Mouse (Mus musculus): ENCODE data around the gene Slc6a2. TPM values are rescaled to one million over a fixed set of nuclear protein-coding genes. Genes with fewer than 3 reads are reported as not detected.

Gene Slc6a2
- 0.10 TPM in 1 of 4 replicates, not detected in the others for total RNA-seq (2023; ENCODE audit: inconsistent age)

DNA sequence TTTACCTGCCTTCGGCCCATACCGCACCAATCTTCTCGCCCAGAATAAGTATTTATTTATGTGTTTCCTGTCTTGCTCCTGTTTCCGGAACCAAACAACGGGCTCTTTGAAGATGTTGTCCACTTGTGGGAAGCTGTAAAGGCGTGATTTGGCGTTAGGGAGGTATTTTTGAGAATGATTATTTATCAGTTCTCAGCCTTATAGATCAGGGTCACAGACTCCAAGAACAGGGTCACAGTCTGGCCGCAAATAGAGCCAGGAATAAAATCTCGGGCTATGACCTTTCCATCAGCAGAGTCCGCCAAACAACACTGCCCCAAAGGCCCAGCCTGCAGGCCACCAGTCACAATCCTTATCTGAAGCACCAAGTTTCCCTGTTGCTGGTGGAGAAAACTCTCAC, at the start of gene Slc6a2:
TSS of gene Slc6a2 (plus strand) at position 301 of the 400 bp plus-strand sequence.

DNA sequence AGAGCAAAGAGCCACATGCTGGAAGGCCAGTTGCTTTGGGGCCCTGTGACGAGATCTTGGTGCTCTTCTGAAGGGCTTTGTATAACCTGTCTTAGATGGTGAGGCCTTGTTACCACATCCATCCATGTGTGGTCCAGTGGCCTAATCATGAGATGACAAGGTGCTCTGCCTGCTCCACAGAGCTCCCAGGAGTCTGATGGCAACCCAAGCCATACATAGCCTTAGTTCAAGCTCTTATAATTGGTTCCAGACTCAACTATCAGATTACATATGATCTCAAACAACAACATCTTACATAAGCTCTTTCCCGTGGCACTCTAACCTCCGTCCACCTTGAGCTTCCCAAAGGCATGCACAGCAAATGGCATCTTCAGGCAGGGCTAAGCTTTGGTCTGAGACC, 88.2 kb downstream of the Slc6a2 start, which contains the start of gene Ces1a:
TSS of gene Ces1a (minus strand) at position 101 of the 400 bp plus-strand sequence.

Other genes with a start within 250 kb of the Slc6a2 start
- not detected in 4 replicates for gene Mmp2, start 132.8 kb upstream of the Slc6a2 start, total RNA-seq (2023; ENCODE audit: inconsistent age)
- 8.4 to 14.6 TPM (median 12.3 TPM) in 4 replicates for gene Lpcat2, start 104.7 kb upstream of the Slc6a2 start, total RNA-seq (2023; ENCODE audit: inconsistent age)
- gene Capns2, start 58.7 kb upstream of the Slc6a2 start, total RNA-seq (2023; ENCODE audit: inconsistent age), result 0.93 to 1.8 TPM (median 1.1 TPM) in 4 replicates
- gene Ces1a, start 88.1 kb downstream of the Slc6a2 start, total RNA-seq (2023; ENCODE audit: inconsistent age), result not detected in 4 replicates
- not detected in 4 replicates for gene Ces1b, start 119.9 kb downstream of the Slc6a2 start, total RNA-seq (2023; ENCODE audit: inconsistent age)
- gene Ces1c, start 171.2 kb downstream of the Slc6a2 start, total RNA-seq (2023; ENCODE audit: inconsistent age), result not detected in 4 replicates
- not detected in 4 replicates for gene Ces1d, start 237.8 kb downstream of the Slc6a2 start, total RNA-seq (2023; ENCODE audit: inconsistent age)